Mouse (Mus musculus) heart, postnatal 0 days (tissue): ENCODE measurements at regions not wholly inside any gene's neighbourhood (a gene's known extent, or its start where the extent isn't known, plus 50 kb on each side); places are given as distances from the start of the nearest gene placed in this dataset.

Experiments
- ATAC-seq: fragments of 200-750 bp; cut with Nextera tagmentation; 2 replicates; pipeline ENCODE4 v1.8.0; 2017; ENCODE audit warnings: low read depth, moderate number of reproducible peaks, moderate library complexity; ENCODE audit not compliant: insufficient read depth
- DNase-seq: peaks from one replicate; pipeline ENCODE4 v3.0.0-alpha.2; 2016; ENCODE audit warnings: low spot score
- H3K27ac ChIP-seq: fragments of 300-500 bp; sonication (generic); 2 replicates; pipeline ENCODE4 v1.5.1; 2014; ENCODE audit warnings: low read depth, mild to moderate bottlenecking
- H3K27me3 ChIP-seq: fragments of 300-500 bp; sonication (generic); 2 replicates; pipeline ENCODE4 v1.6.1; 2014; ENCODE audit warnings: low read length, mixed read lengths; ENCODE audit not compliant: control insufficient read depth, insufficient read depth
- H3K36me3 ChIP-seq: fragments of 300-500 bp; sonication (generic); replicated peaks from 2 replicates; pipeline ENCODE4 v1.6.1; 2014; ENCODE audit warnings: low read length, mixed read lengths; ENCODE audit not compliant: control insufficient read depth, insufficient read depth
- H3K4me1 ChIP-seq: fragments of 300-500 bp; sonication (generic); 2 replicates; pipeline ENCODE4 v1.6.1; 2014; ENCODE audit warnings: antibody characterized with exemption; ENCODE audit not compliant: control insufficient read depth, insufficient read depth
- H3K4me2 ChIP-seq: fragments of 300-500 bp; sonication (generic); 2 replicates; pipeline ENCODE4 v1.6.1; 2014; ENCODE audit warnings: low read depth, mild to moderate bottlenecking, low read length, moderate library complexity
- H3K4me3 ChIP-seq: fragments of 300-500 bp; sonication (generic); 2 replicates; pipeline ENCODE4 v1.5.1; 2014; ENCODE audit warnings: low read depth, low read length
- H3K9ac ChIP-seq: fragments of 300-500 bp; sonication (generic); replicated peaks from 2 replicates; pipeline ENCODE4 v1.6.1; 2014; ENCODE audit warnings: low read depth, low read length, mixed read lengths
- H3K9me3 ChIP-seq: fragments of 300-500 bp; sonication (generic); replicated peaks from 2 replicates; pipeline ENCODE4 v1.6.1; 2016; ENCODE audit warnings: low read length; ENCODE audit not compliant: control insufficient read depth
- CTCF ChIP-seq: IDR thresholded peaks from 2 replicates; pipeline ENCODE4 v1.5.1; 2016; ENCODE audit warnings: antibody characterized with exemption, control low read depth, low read depth
- EP300 ChIP-seq: IDR thresholded peaks from 2 replicates; pipeline ENCODE4 v1.6.1; 2016; ENCODE audit warnings: antibody characterized with exemption, low read depth
- WGBS: fragments of 180-500 bp; shearing (Covaris S2); extraction: QIAGEN DNeasy Blood & Tissue Kit; methylation state at CpG from one replicate; pipeline ENCODE4 v1.1.7; 2014; 5-methylcytosine and 5-hydroxymethylcytosine counted together

- ATAC-seq: no peak
- TF ChIP-seq EP300 (no peak), CTCF (no peak)
- no peaks in the 10 kb centered on the region for H3K4me1 ChIP-seq
- no peak overlapping the region for H3K9ac ChIP-seq
- no peaks in the 10 kb centered on the region for H3K36me3 ChIP-seq
- no peak for DNase-seq
- WGBS: 82% methylated on average over 2 of the region's 2 CpGs
- H3K27me3 ChIP-seq: no peaks in the 10 kb centered on the region
- no peak overlapping the region for H3K4me2 ChIP-seq
- no peaks in the 10 kb centered on the region for H3K9me3 ChIP-seq
- no peak overlapping the region for H3K27ac ChIP-seq
- no peak overlapping the region for H3K4me3 ChIP-seq
These were observed 426.1 kb downstream of the Lipi start for GRCm38 (mm10) chr16:75159740-75160139.

GRCm38 (mm10) chr16:75155441-75156038 is 430.3 kb downstream of the Lipi start:
- Histone ChIP-seq H3K27me3 (no peaks in the 10 kb centered on the region), H3K4me3 (no peak overlapping the region), H3K9me3 (no peaks in the 10 kb centered on the region; the same call in 1 of the 2 replicates), H3K36me3 (no peaks in the 10 kb centered on the region), H3K27ac (no peak overlapping the region), H3K4me1 (no peaks in the 10 kb centered on the region), H3K4me2 (no peak overlapping the region), H3K9ac (no peak overlapping the region)
- no peak for TF ChIP-seq EP300
- WGBS: 70% methylated on average over 5 of the region's 5 CpGs
- no peak for DNase-seq
- no peak for ATAC-seq
